Mouse (Mus musculus): Measurements from ENCODE around the gene Igsf9.

Gene Igsf9

GRCm38 (mm10) chr1:172496030-172496429, 14.4 kb downstream of the Igsf9 start:
- in situ Hi-C loops (cut with MseI, MboI) = no loop called here

- in situ Hi-C loops (cut with MseI, MboI) = no loop called here
Measured at GRCm38 (mm10) chr1:172497428-172497827, 15.8 kb downstream of the Igsf9 start.

GRCm38 (mm10) chr1:172499765-172500441, 18.3 kb downstream of the Igsf9 start, which contains the start of gene Tagln2:
Tagln2 (plus strand) TSS chr1:172500047.
- in situ Hi-C loops (cut with MseI, MboI) = no loop called here

GRCm38 (mm10) chr1:172500451-172501370, 19.1 kb downstream of the Igsf9 start:
- in situ Hi-C loops (cut with MseI, MboI) = no loop called here

GRCm38 (mm10) chr1:172501371-172502144, 20.0 kb downstream of the Igsf9 start:
- in situ Hi-C loops (cut with MseI, MboI) = no loop called here

- in situ Hi-C loops (cut with MseI, MboI) = no loop called here
Measured at GRCm38 (mm10) chr1:172502145-172503110, 20.8 kb downstream of the Igsf9 start.

GRCm38 (mm10) chr1:172503111-172503997, 21.8 kb downstream of the Igsf9 start:
- in situ Hi-C loops (cut with MseI, MboI) = no loop called here

- in situ Hi-C loops (cut with MseI, MboI) = no loop called here
Measured at GRCm38 (mm10) chr1:172504756-172505155, 23.2 kb downstream of the Igsf9 start.

- in situ Hi-C loops (cut with MseI, MboI) = no loop called here
Measured at GRCm38 (mm10) chr1:172507001-172507400, 25.4 kb downstream of the Igsf9 start.

GRCm38 (mm10) chr1:172507701-172508100, 26.1 kb downstream of the Igsf9 start:
- in situ Hi-C loops (cut with MseI, MboI) = no loop called here

- in situ Hi-C loops (cut with MseI, MboI) = no loop called here
Measured at GRCm38 (mm10) chr1:172508172-172508571, 26.6 kb downstream of the Igsf9 start.

GRCm38 (mm10) chr1:172509235-172509634, 27.6 kb downstream of the Igsf9 start:
- in situ Hi-C loops (cut with MseI, MboI) = no loop called here

GRCm38 (mm10) chr1:172509983-172510382, 28.4 kb downstream of the Igsf9 start:
- in situ Hi-C loops (cut with MseI, MboI) = no loop called here

- in situ Hi-C loops (cut with MseI, MboI) = no loop called here
Measured at GRCm38 (mm10) chr1:172510421-172510972, 28.9 kb downstream of the Igsf9 start.

- in situ Hi-C loops (cut with MseI, MboI) = no loop called here
Measured at GRCm38 (mm10) chr1:172512962-172513361, 31.4 kb downstream of the Igsf9 start.

- in situ Hi-C loops (cut with MseI, MboI) = no loop called here
Measured at GRCm38 (mm10) chr1:172513525-172514212, 32.1 kb downstream of the Igsf9 start.

- in situ Hi-C loops (cut with MseI, MboI) = no loop called here
Measured at GRCm38 (mm10) chr1:172514213-172514529, 32.6 kb downstream of the Igsf9 start.

- in situ Hi-C loops (cut with MseI, MboI) = no loop called here
Measured at GRCm38 (mm10) chr1:172514551-172515268, 33.1 kb downstream of the Igsf9 start.
